Mouse (Mus musculus): ENCODE results near the gene Trappc13. TPM values are rescaled to one million over a fixed set of nuclear protein-coding genes. Genes with fewer than 3 reads are reported as not detected.
"Not testable (repeated sequence)": the region's sequence is repeated elsewhere in the genome, so short reads cannot be mapped to it uniquely, and the experiment has no call there.

Trappc13 gene
- total RNA-seq (2022), result 10 to 100 TPM; 60.2 to 76.6 (median 62.1) TPM

- no peak for DNase-seq
Measured at GRCm38 (mm10) chr13:104177796-104178649, at the start of gene Trappc13. Gene Trappc13 (minus strand): TSS chr13:104178469.

- no peak for DNase-seq
Measured at GRCm38 (mm10) chr13:104227478-104227877, 49.2 kb upstream of the Trappc13 start.

- no peak for DNase-seq
Measured at GRCm38 (mm10) chr13:104204313-104204712, 26.0 kb upstream of the Trappc13 start.

- not testable (repeated sequence) for DNase-seq
Measured at GRCm38 (mm10) chr13:104195891-104196290, 17.6 kb upstream of the Trappc13 start.

- no peak for DNase-seq
Measured at GRCm38 (mm10) chr13:104187357-104187756, 9.1 kb upstream of the Trappc13 start.

- DNase-seq, result no peak
Measured at GRCm38 (mm10) chr13:104179176-104179888, 1.1 kb upstream of the Trappc13 start.

GRCm38 (mm10) chr13:104178650-104179121 lies 417 bp upstream of the Trappc13 start, which contains the start of gene Trim23:
Gene Trim23 (plus strand): TSS chr13:104178797.
- peak; percentile 98 for DNase-seq

GRCm38 (mm10) chr13:104176874-104177273 lies 1.4 kb downstream of the Trappc13 start:
- no peak for DNase-seq

- no peak for DNase-seq
Measured at GRCm38 (mm10) chr13:104172498-104172897, 5.8 kb downstream of the Trappc13 start.

- peak; percentile 12 for DNase-seq
Measured at GRCm38 (mm10) chr13:104171711-104172110, 6.6 kb downstream of the Trappc13 start.

- no peak for DNase-seq
Measured at GRCm38 (mm10) chr13:104155686-104156085, 22.6 kb downstream of the Trappc13 start.

GRCm38 (mm10) chr13:104155106-104155505 lies 23.2 kb downstream of the Trappc13 start:
- DNase-seq, result no peak

GRCm38 (mm10) chr13:104154180-104154579 lies 24.1 kb downstream of the Trappc13 start:
- DNase-seq, result no peak

GRCm38 (mm10) chr13:104145646-104146045 lies 32.6 kb downstream of the Trappc13 start:
- DNase-seq, result peak; percentile 9

GRCm38 (mm10) chr13:104144871-104145270 lies 33.4 kb downstream of the Trappc13 start:
- no peak for DNase-seq

- peak; percentile 52 for DNase-seq
Measured at GRCm38 (mm10) chr13:104139369-104140209, 38.7 kb downstream of the Trappc13 start.

GRCm38 (mm10) chr13:104134510-104135085 lies 43.7 kb downstream of the Trappc13 start:
- no peak for DNase-seq

- DNase-seq, result no peak
Measured at GRCm38 (mm10) chr13:104132561-104132960, 45.7 kb downstream of the Trappc13 start.

GRCm38 (mm10) chr13:104123662-104124381 lies 54.4 kb downstream of the Trappc13 start:
- no peak for DNase-seq

GRCm38 (mm10) chr13:104122078-104122840 lies 56.0 kb downstream of the Trappc13 start:
- no peak for DNase-seq
